Mouse (Mus musculus) midbrain, embryonic 12.5 days (tissue): ENCODE measurements at regions not wholly inside any gene's neighbourhood (a gene's known extent, or its start where the extent isn't known, plus 50 kb on each side); places are given as distances from the start of the nearest gene placed in this dataset.

Source experiments
- ATAC-seq: fragments of 200-750 bp; cut with Nextera tagmentation; 2 replicates; pipeline ENCODE4 v1.8.0; 2017; ENCODE audit warnings: low read depth, moderate TSS enrichment, moderate library complexity; ENCODE audit not compliant: low FRiP score
- H3K27ac ChIP-seq: fragments of 300-500 bp; sonication (generic); replicated peaks from 2 replicates; pipeline ENCODE4 v1.5.1; 2016; ENCODE audit warnings: mild to moderate bottlenecking
- H3K27me3 ChIP-seq: fragments of 300-500 bp; sonication (generic); 2 replicates; pipeline ENCODE4 v1.6.1; 2016; ENCODE audit warnings: mild to moderate bottlenecking
- H3K36me3 ChIP-seq: fragments of 300-500 bp; sonication (generic); 2 replicates; pipeline ENCODE4 v1.6.1; 2016
- H3K4me1 ChIP-seq: fragments of 300-500 bp; sonication (generic); 2 replicates; pipeline ENCODE4 v1.6.1; 2016
- H3K4me2 ChIP-seq: fragments of 300-500 bp; sonication (generic); replicated peaks from 2 replicates; pipeline ENCODE4 v1.6.1; 2016; ENCODE audit warnings: mild to moderate bottlenecking, moderate library complexity
- H3K4me3 ChIP-seq: fragments of 300-500 bp; sonication (generic); 2 replicates; pipeline ENCODE4 v1.5.1; 2016; ENCODE audit warnings: mild to moderate bottlenecking
- H3K9ac ChIP-seq: fragments of 300-500 bp; sonication (generic); replicated peaks from 2 replicates; pipeline ENCODE4 v1.6.1; 2016; ENCODE audit warnings: mild to moderate bottlenecking, moderate library complexity
- H3K9me3 ChIP-seq: fragments of 300-500 bp; sonication (generic); 2 replicates; pipeline ENCODE4 v1.6.1; 2016; ENCODE audit warnings: mild to moderate bottlenecking
- WGBS: fragments of 180-500 bp; shearing (Covaris S2); methylation state at CpG from one replicate; pipeline ENCODE4 v1.1.7; 2016; 5-methylcytosine and 5-hydroxymethylcytosine counted together

DNA sequence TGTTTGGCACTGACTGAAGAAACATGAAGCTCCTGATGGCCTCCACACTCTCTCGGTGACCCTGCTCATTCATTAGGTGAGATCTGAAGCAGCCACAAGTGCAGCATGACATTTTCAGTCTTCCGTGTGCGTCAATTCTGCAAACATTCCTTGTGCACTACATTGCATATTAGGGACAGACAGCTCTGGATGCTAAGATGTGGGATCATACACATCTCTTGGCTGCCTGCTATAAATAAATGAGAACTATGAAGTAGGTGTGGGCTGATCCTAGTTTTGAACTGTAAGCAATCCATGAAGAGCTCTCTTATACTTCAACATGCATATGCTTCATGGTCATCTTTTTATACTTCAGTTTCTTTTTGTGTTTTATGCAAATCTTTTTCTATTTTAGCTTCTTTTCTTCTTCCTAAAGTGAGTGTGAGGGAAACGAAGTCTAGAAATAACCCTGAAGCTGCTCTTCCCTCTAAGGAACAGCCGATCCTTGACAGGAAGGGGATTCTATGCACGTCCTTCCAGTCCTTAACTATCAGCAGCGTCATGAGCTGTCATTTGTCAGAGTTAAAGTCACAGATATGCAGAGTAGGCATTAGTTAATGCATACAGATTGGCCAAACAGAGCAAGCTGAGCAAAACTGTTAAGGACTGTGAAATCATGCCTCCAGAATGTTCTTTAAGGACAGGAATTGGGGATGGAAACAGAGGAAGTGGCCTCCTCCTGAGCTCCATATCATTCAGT is 104.1 kb upstream of the Rnaseh2b start:
- ATAC-seq, result no peak
- Histone ChIP-seq H3K27ac (no peak overlapping the region), H3K9me3 (no peaks in the 10 kb centered on the region), H3K27me3 (no peaks in the 10 kb centered on the region), H3K4me2 (no peak overlapping the region), H3K4me1 (no peaks in the 10 kb centered on the region), H3K9ac (no peak overlapping the region), H3K4me3 (no peak overlapping the region), H3K36me3 (no peaks in the 10 kb centered on the region)
- WGBS, result 76% methylated on average over 7 of the region's 7 CpGs

DNA sequence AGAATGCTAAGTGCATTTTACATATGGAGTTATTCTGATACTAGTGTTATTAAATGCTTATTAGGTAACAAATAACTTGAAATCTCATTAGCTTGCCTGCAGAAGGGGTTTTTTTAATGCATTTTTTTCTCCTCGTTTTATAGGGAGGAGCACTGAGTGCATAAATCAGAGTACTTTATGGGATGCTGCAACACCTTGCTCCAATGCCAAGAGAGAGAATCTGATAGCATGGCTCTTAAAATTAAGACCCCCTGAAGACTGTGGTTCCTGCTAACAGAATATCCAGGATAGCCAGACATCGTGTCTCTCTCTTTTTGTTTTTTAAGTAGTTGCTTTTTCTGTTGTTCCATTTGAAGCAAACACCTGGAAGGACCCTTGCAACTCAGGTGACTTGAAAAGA is 100.8 kb upstream of the Rnaseh2b start:
- no peaks in the 10 kb centered on the region for H3K36me3 ChIP-seq
- ATAC-seq, result no peak
- 86% methylated on average over 2 of the region's 2 CpGs for WGBS

DNA sequence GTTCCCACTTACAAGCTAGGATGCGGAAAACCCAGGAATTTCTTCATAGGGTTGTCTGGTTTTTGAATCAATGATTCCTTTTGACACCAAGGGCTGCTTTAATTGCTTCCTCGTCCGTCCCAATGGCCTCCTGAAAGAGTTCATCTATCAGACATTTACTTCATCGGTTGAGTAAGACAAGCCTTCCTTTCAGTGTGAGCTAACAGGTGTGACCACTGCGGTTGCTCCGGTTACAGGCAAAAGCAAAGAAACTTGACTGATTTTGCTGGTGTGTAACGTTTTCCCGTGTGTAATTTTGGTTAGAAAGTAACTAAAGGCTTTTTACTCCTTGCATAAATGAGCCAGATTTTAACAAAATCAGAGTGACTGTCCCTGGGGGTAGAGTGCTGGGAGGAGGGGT is 99.6 kb upstream of the Rnaseh2b start:
- no peaks in the 10 kb centered on the region for H3K36me3 ChIP-seq
- H3K4me3 ChIP-seq, result no peak overlapping the region
- no peak overlapping the region for H3K4me2 ChIP-seq
- no peak for ATAC-seq
- 0 out of 2 replicates have a peak, but pooled peaks cover 2% of the 10 kb centered on the region for H3K4me1 ChIP-seq
- no peaks in the 10 kb centered on the region for H3K9me3 ChIP-seq
- 55% methylated on average over 8 of the region's 8 CpGs for WGBS
- no peak overlapping the region for H3K9ac ChIP-seq
- H3K27ac ChIP-seq, result no peak overlapping the region
- no peaks in the 10 kb centered on the region for H3K27me3 ChIP-seq

More for the DNA sequence above, 100.8 kb upstream of the Rnaseh2b start:
- Histone ChIP-seq H3K4me3 (no peak overlapping the region), H3K4me1 (no peaks in the 10 kb centered on the region), H3K9ac (no peak overlapping the region), H3K27ac (no peak overlapping the region), H3K9me3 (no peaks in the 10 kb centered on the region), H3K27me3 (no peaks in the 10 kb centered on the region), H3K4me2 (no peak overlapping the region)

DNA sequence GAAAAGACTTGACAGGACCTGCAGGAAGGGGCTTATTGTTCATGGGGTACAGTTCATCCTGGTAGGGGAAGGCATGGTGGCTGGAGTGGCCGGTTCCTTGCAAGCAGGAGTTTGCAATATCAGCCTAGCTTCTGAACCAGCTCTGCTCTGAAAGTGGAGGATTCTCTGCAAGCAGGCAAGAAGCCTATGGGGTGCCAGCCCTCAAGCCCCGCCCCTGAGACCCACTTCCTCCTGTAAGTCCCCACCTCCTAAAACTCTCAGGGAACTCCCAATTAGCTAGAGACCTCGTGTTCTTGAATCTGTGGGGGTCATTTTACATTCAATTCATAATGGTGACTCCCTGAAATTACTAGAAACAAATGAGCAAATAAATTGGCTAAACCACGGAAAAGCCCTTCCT is 99.0 kb upstream of the Rnaseh2b start:
- Histone ChIP-seq H3K9ac (no peak overlapping the region), H3K9me3 (no peaks in the 10 kb centered on the region), H3K27me3 (no peaks in the 10 kb centered on the region), H3K4me1 (peaks cover 7% of the 10 kb centered on the region; the same call in 1 of the 2 replicates), H3K36me3 (no peaks in the 10 kb centered on the region), H3K27ac (no peak overlapping the region), H3K4me3 (no peak overlapping the region), H3K4me2 (no peak overlapping the region)
- whole genome bisulfite sequencing, result 44% methylated on average over 4 of the region's 4 CpGs
- no peak for ATAC-seq

DNA sequence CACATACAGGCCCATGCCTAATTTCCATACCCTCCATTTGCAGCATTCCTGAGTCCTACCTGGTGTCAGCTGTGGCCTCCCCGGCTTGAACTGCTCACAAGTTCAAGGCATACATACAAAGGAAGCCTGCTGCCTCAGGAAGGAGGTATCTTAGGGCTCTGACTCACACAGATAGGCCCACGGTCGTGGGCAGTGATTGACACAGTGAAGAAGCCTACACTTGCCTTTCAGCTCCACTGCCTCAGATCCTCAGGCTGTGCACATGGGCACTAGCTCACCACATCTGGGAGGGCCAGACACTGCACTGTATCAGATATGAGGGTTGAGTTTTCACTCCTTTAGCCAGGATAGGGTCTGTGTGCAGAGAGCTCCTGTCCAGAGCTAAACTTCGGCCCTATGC is 95.6 kb upstream of the Rnaseh2b start:
- H3K4me2 ChIP-seq, result no peak overlapping the region
- H3K4me1 ChIP-seq, result peaks cover 9% of the 10 kb centered on the region; the same call in 1 of the 2 replicates
- no peaks in the 10 kb centered on the region for H3K9me3 ChIP-seq
- ATAC-seq, result no peak
- H3K9ac ChIP-seq, result no peak overlapping the region
- H3K4me3 ChIP-seq, result no peak overlapping the region
- H3K36me3 ChIP-seq, result no peaks in the 10 kb centered on the region
- WGBS, result 70% methylated on average over 4 of the region's 4 CpGs
- no peaks in the 10 kb centered on the region for H3K27me3 ChIP-seq
- no peak overlapping the region for H3K27ac ChIP-seq

DNA sequence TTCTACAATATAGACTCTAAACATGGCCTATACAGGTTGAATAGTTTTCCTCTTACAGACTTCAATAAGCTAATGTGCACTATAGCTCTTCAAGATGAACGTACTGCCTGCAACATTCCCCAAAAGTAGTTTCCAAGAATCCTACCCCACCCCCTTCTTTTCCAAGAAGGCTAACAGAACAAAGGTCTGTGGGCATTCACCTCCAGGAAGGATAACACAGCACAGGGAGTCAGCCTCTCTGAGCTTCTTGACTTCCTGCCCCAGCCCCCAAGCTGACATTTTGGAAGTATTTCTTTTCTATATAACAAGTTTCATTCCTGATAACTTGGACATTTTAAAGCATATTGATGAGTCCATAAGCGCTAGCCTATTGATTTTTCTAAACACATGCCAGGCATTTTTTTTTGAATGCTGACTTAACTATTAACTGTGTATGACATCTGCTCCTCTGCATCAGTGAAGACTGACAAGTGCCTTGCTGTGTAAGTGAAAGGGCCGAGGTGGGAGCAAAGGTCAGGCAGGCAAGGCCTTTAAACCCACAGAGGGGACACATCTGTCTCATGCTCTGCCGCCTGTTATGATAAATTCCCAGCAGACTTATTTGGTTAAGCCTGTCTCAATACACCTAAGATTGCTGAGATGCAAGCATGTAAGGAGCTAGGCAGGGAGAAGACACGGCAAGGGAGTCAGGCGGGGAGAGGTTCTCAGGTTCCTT is 93.8 kb upstream of the Rnaseh2b start:
- H3K27me3 ChIP-seq, result no peaks in the 10 kb centered on the region

DNA sequence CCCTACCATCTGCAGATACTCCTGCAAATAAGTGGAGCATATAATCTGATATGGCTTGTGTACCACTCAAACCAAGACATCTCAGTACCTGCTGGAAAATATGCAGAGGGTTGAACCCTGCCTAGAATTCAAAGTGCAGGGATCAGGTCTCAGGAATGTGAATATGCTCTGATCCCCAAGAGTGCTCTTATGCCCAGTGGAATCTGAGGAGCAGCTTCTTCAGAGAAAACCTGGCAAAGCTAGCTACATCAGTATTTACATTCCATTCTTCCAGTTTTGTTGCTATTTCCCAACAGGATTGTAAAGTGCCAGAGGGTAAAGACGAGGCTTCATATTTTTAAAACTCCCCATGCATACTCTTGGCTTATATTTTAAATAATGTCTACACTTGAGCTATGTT is 77.3 kb upstream of the Rnaseh2b start:
- no peak for ATAC-seq
- Histone ChIP-seq H3K9ac (no peak overlapping the region), H3K4me2 (no peak overlapping the region), H3K27ac (no peak overlapping the region), H3K4me3 (no peak overlapping the region), H3K27me3 (no peaks in the 10 kb centered on the region), H3K4me1 (no peaks in the 10 kb centered on the region), H3K9me3 (no peaks in the 10 kb centered on the region), H3K36me3 (no peaks in the 10 kb centered on the region)
- WGBS, result 76% methylated on average over 1 of the region's 1 CpGs

More for the DNA sequence above, 93.8 kb upstream of the Rnaseh2b start:
- Histone ChIP-seq H3K4me3 (no peak overlapping the region), H3K36me3 (no peaks in the 10 kb centered on the region), H3K9ac (no peak overlapping the region), H3K9me3 (no peaks in the 10 kb centered on the region), H3K4me2 (no peak overlapping the region), H3K27ac (no peak overlapping the region), H3K4me1 (peaks cover 9% of the 10 kb centered on the region; the same call in 1 of the 2 replicates)
- 42% methylated on average over 6 of the region's 6 CpGs for WGBS
- no peak for ATAC-seq

DNA sequence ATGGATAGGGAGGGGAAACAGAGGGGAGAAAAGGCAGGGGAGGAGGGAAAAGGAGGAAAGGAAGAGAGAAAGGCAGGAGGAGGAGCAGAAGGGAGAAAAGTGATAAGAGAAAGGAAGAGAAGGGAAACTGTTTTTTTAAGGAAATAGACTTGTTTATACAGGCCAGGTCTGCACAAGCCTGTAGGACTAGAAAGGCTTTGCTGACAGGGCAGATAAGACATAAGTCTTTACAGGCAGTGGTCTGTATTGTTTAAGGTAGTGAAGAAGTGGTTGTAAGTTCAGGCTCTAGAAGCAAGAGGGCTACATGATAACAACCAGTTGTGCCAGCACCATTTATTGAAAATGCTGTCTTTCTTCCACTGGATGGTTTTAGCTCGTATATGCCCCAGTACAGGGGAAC is 75.4 kb upstream of the Rnaseh2b start:
- no peaks in the 10 kb centered on the region for H3K9me3 ChIP-seq
- ATAC-seq, result no peak
- WGBS, result 90% methylated on average over 1 of the region's 1 CpGs
- H3K4me1 ChIP-seq, result no peaks in the 10 kb centered on the region
- H3K27me3 ChIP-seq, result no peaks in the 10 kb centered on the region
- H3K4me2 ChIP-seq, result no peak overlapping the region
- H3K27ac ChIP-seq, result no peak overlapping the region
- H3K36me3 ChIP-seq, result no peaks in the 10 kb centered on the region
- no peak overlapping the region for H3K9ac ChIP-seq
- no peak overlapping the region for H3K4me3 ChIP-seq

DNA sequence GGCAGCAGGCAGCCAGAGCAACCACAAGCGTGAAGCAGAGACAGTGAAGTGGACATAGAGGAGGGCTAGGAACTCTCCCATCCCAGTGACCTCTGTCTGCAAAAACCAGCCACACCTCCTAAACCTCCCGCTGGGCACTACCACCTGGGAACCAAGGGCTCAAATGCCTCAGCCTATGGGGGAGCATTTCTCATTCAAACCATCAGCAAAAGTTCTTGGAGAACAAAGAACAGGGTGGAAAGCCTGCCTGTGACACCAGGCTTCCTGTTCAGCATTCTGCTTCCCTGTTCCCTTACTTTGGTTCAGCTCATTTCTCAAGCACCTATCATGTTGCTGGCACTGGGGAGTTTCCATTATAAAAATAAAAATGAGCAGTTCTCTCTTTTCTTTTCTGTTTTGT is 74.4 kb upstream of the Rnaseh2b start:
- Histone ChIP-seq H3K36me3 (no peaks in the 10 kb centered on the region), H3K4me1 (no peaks in the 10 kb centered on the region), H3K9me3 (no peaks in the 10 kb centered on the region), H3K27me3 (no peaks in the 10 kb centered on the region), H3K4me2 (no peak overlapping the region), H3K9ac (no peak overlapping the region), H3K27ac (no peak overlapping the region), H3K4me3 (no peak overlapping the region)
- ATAC-seq, result no peak
- WGBS, result 67% methylated on average over 2 of the region's 2 CpGs

DNA sequence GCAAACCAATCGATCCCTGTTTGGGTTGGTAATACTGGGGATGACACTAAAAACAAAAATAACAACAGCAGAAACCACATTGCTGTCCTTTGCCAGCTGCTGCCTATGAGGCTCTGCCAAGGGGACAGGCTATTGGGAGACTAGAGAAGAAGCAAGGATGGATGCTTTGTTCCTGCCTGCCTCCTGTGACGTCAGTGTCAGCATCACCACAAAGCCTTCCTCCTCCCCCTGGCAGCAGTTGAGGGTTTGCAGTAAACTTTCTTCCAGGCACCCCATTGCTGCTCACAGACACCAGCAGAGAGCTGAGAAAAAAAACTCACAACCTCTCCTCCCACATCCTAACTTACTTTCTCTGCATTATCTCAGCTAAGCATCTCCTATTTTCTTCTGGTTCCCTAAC is 73.7 kb upstream of the Rnaseh2b start:
- no peak for ATAC-seq
- no peaks in the 10 kb centered on the region for H3K36me3 ChIP-seq
- no peak overlapping the region for H3K4me3 ChIP-seq
- 46% methylated on average over 2 of the region's 2 CpGs for WGBS
- H3K27me3 ChIP-seq, result no peaks in the 10 kb centered on the region
- no peak overlapping the region for H3K9ac ChIP-seq
- H3K27ac ChIP-seq, result no peak overlapping the region
- no peaks in the 10 kb centered on the region for H3K9me3 ChIP-seq
- H3K4me1 ChIP-seq, result no peaks in the 10 kb centered on the region
- no peak overlapping the region for H3K4me2 ChIP-seq

DNA sequence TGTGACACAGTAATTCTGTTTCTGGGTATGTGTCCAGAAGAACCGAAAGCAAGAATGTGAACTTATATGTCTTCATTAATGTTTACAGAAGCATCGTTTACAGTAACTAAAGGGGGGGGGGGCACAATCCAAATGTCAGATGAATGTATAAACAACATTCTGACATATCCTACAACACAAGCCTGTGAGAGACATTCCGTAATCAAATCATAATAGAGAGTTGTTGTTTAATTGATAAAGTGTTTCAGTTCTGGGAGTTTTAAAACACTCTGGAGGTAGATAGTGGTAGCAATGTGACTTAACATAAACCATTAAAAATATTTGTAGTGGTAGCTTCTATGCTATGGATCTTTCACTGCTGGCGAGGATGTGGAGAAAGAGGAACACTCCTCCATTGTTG is 71.6 kb upstream of the Rnaseh2b start:
- Histone ChIP-seq H3K27ac (no peak overlapping the region), H3K9ac (no peak overlapping the region), H3K4me2 (no peak overlapping the region), H3K27me3 (no peaks in the 10 kb centered on the region), H3K4me3 (no peak overlapping the region), H3K36me3 (no peaks in the 10 kb centered on the region), H3K9me3 (no peaks in the 10 kb centered on the region), H3K4me1 (no peaks in the 10 kb centered on the region)
- WGBS, result 89% methylated on average over 4 of the region's 4 CpGs
- ATAC-seq, result no peak
